In genomic region chr5:108462446-108462845, GRCm38 (mm10) we compare ENCODE assay signal across 7 mouse cellular contexts. TPM values are rescaled to one million over a fixed set of nuclear protein-coding genes. Genes with fewer than 3 reads are reported as not detected.
DNase-seq lines count a peak whose midpoint lies in the region; ATAC-seq and TF ChIP-seq lines count a peak whose summit lies in the region.

No protein-coding gene starts in this region.

- TF ChIP-seq POLR2A in testis, adult 2 months (IDR thresholded peaks at IDR 0.05; ENCODE audit: control insufficient read depth, low read depth, low read length): no peak

- peak overlapping the region; percentile 99 for H3K9ac ChIP-seq in forebrain, embryonic 12.5 days
- H3K9ac ChIP-seq in limb, embryonic 15.5 days: peak overlapping the region; percentile 99
- peak overlapping the region; percentile 99 for H3K9ac ChIP-seq in stomach, postnatal 0 days (ENCODE audit: low read length)

- TF ChIP-seq EP300 in stomach, postnatal 0 days (optimal IDR thresholded peaks at IDR 0.05): no peak

- WGBS in forebrain, embryonic 12.5 days: 42% methylated on average over 4 of the region's 4 CpGs
- 34% methylated on average over 4 of the region's 4 CpGs for WGBS in limb, embryonic 15.5 days
- 23% methylated on average over 4 of the region's 4 CpGs for WGBS in stomach, postnatal 0 days

- no peak overlapping the region for H3K4me3 ChIP-seq in testis, adult 2 months (ENCODE audit: control insufficient read depth, low read depth, low read length)
- peak overlapping the region; percentile 89 for H3K4me3 ChIP-seq in forebrain, embryonic 12.5 days (replicated peaks)
- peak overlapping the region; percentile 95 for H3K4me3 ChIP-seq in limb, embryonic 15.5 days
- H3K4me3 ChIP-seq in stomach, postnatal 0 days (ENCODE audit: low read depth, low read length): peak overlapping the region; percentile 96

- TF ChIP-seq CTCF in testis, adult 2 months (IDR thresholded peaks at IDR 0.05; ENCODE audit: control insufficient read depth, insufficient read depth, insufficient replicate concordance, low read depth, low read length): no peak
- no peak for TF ChIP-seq CTCF in stomach, postnatal 0 days (IDR thresholded peaks at IDR 0.05; ENCODE audit: low read depth)

- no peak for DNase-seq in testis, postnatal 14 days (ENCODE audit: low spot score)
- peak; percentile 47 for DNase-seq in stomach, postnatal 0 days (ENCODE audit: low spot score)
- DNase-seq in spleen, postnatal 14 days (ENCODE audit: low spot score in 2 of 2): no peak
- no peak for DNase-seq in layer of hippocampus, adult 9-10 months (ENCODE audit: low spot score)

- peak overlapping the region; percentile 99 for H3K4me2 ChIP-seq in forebrain, embryonic 12.5 days
- peak overlapping the region; percentile 78 for H3K4me2 ChIP-seq in limb, embryonic 15.5 days
- peak overlapping the region; percentile 78 for H3K4me2 ChIP-seq in stomach, postnatal 0 days (replicated peaks; ENCODE audit: low read depth)

- no peaks in the 10 kb centered on the region for H3K9me3 ChIP-seq in forebrain, embryonic 12.5 days
- H3K9me3 ChIP-seq in limb, embryonic 15.5 days: no peaks in the 10 kb centered on the region
- no peaks in the 10 kb centered on the region for H3K9me3 ChIP-seq in stomach, postnatal 0 days (ENCODE audit: control insufficient read depth, low read length)

- ATAC-seq in forebrain, embryonic 12.5 days (ENCODE audit: low FRiP score): no peak
- ATAC-seq in limb, embryonic 15.5 days (ENCODE audit: insufficient number of reproducible peaks, low FRiP score, low TSS enrichment, low read depth): no peak
- ATAC-seq in stomach, postnatal 0 days (ENCODE audit: low FRiP score, low TSS enrichment): 0 out of 2 replicates have a peak, but pooled peaks have one; percentile 0

- H3K36me3 ChIP-seq in testis, adult 2 months (ENCODE audit: control insufficient read depth, insufficient read depth, low read length): no peaks in the 10 kb centered on the region
- H3K36me3 ChIP-seq in forebrain, embryonic 12.5 days (replicated peaks): no peaks in the 10 kb centered on the region; the same call in 1 of the 2 replicates
- no peaks in the 10 kb centered on the region for H3K36me3 ChIP-seq in limb, embryonic 15.5 days
- H3K36me3 ChIP-seq in stomach, postnatal 0 days (ENCODE audit: control insufficient read depth, insufficient read depth, low read length): no peaks in the 10 kb centered on the region

- H3K4me1 ChIP-seq in testis, adult 2 months (ENCODE audit: control insufficient read depth, insufficient read depth, low read length): peaks cover 16% of the 10 kb centered on the region
- peaks cover 46% of the 10 kb centered on the region for H3K4me1 ChIP-seq in forebrain, embryonic 12.5 days
- H3K4me1 ChIP-seq in limb, embryonic 15.5 days: peaks cover 25% of the 10 kb centered on the region
- H3K4me1 ChIP-seq in stomach, postnatal 0 days (replicated peaks; ENCODE audit: control insufficient read depth, insufficient read depth): peaks cover 4% of the 10 kb centered on the region

- H3K27ac ChIP-seq in testis, adult 2 months (ENCODE audit: control insufficient read depth, insufficient read depth, low read depth, low read length): 0 out of 2 replicates have a peak overlapping the region, but pooled peaks have one; percentile 10
- H3K27ac ChIP-seq in forebrain, embryonic 12.5 days: no peak overlapping the region
- H3K27ac ChIP-seq in limb, embryonic 15.5 days: 0 out of 2 replicates have a peak overlapping the region, but pooled peaks have one; percentile 43
- H3K27ac ChIP-seq in stomach, postnatal 0 days (replicated peaks): peak overlapping the region; percentile 53

- H3K27me3 ChIP-seq in testis, adult 2 months (ENCODE audit: control insufficient read depth, insufficient read depth, low read length): no peaks in the 10 kb centered on the region
- peaks cover 18% of the 10 kb centered on the region for H3K27me3 ChIP-seq in forebrain, embryonic 12.5 days
- no peaks in the 10 kb centered on the region for H3K27me3 ChIP-seq in limb, embryonic 15.5 days
- H3K27me3 ChIP-seq in stomach, postnatal 0 days (ENCODE audit: control insufficient read depth, insufficient read depth, low read length): no peaks in the 10 kb centered on the region

RNA-seq across cellular contexts. Expression of gene Pcgf3, which starts 1.4 kb away (rescaled TPM):
- polyA plus RNA-seq in testis, adult 2 months (2012; rRNA removed): 3.5 and 4.3 TPM in 2 replicates
- 36.2 and 36.8 TPM in 2 replicates for polyA plus RNA-seq in forebrain, embryonic 12.5 days (2016; fragmentation: Nextera tagmentation; extraction: Ambion mirVana)
- polyA plus RNA-seq in limb, embryonic 15.5 days (2015; fragmentation: Nextera tagmentation; extraction: Ambion mirVana): 19.3 and 21.1 TPM in 2 replicates
- 10.0 and 11.3 TPM in 2 replicates for polyA plus RNA-seq in stomach, postnatal 0 days (2015; fragmentation: Nextera tagmentation; extraction: Ambion mirVana)

RNA-seq across cellular contexts. Expression of gene Mfsd7a, which starts 13.8 kb away (rescaled TPM):
- 0.17 and 0.41 TPM in 2 replicates for polyA plus RNA-seq in testis, adult 2 months (2012; rRNA removed)
- polyA plus RNA-seq in forebrain, embryonic 12.5 days (2016; fragmentation: Nextera tagmentation; extraction: Ambion mirVana): 0.10 TPM in 1 of 2 replicates, not detected in the other
- polyA plus RNA-seq in limb, embryonic 15.5 days (2015; fragmentation: Nextera tagmentation; extraction: Ambion mirVana): 0.70 and 1.5 TPM in 2 replicates
- polyA plus RNA-seq in stomach, postnatal 0 days (2015; fragmentation: Nextera tagmentation; extraction: Ambion mirVana): 1.1 and 1.2 TPM in 2 replicates

RNA-seq across cellular contexts. Expression of gene Atp5k, which starts 28.2 kb away (rescaled TPM):
- 42.3 and 46.1 TPM in 2 replicates for polyA plus RNA-seq in testis, adult 2 months (2012; rRNA removed)
- polyA plus RNA-seq in forebrain, embryonic 12.5 days (2016; fragmentation: Nextera tagmentation; extraction: Ambion mirVana): 430 and 435 TPM in 2 replicates
- 337 and 365 TPM in 2 replicates for polyA plus RNA-seq in limb, embryonic 15.5 days (2015; fragmentation: Nextera tagmentation; extraction: Ambion mirVana)
- polyA plus RNA-seq in stomach, postnatal 0 days (2015; fragmentation: Nextera tagmentation; extraction: Ambion mirVana): 507 and 641 TPM in 2 replicates
